Mouse (Mus musculus): ENCODE results near the gene Ncor2.

The Ncor2 gene

GRCm38 (mm10) chr5:125191608-125192007 lies 12.6 kb upstream of the Ncor2 start:
- no peak for DNase-seq (ENCODE audit: low spot score in 2 of 2)

- no peak for DNase-seq (ENCODE audit: low spot score in 2 of 2)
Measured at GRCm38 (mm10) chr5:125190105-125190813, 11.2 kb upstream of the Ncor2 start.

GRCm38 (mm10) chr5:125189625-125190024 lies 10.6 kb upstream of the Ncor2 start:
- peak; percentile 78 to 85 for DNase-seq (ENCODE audit: low spot score in 2 of 2)

- DNase-seq (ENCODE audit: low spot score in 2 of 2), result no peak
Measured at GRCm38 (mm10) chr5:125188812-125189598, 10.0 kb upstream of the Ncor2 start.

- DNase-seq (ENCODE audit: low spot score in 2 of 2), result no peak
Measured at GRCm38 (mm10) chr5:125184826-125185225, 5.8 kb upstream of the Ncor2 start.

- DNase-seq (ENCODE audit: low spot score in 2 of 2), result peak; percentile 48 to 70
Measured at GRCm38 (mm10) chr5:125183321-125184003, 4.4 kb upstream of the Ncor2 start.

GRCm38 (mm10) chr5:125180630-125181263 lies 1.7 kb upstream of the Ncor2 start:
- DNase-seq (ENCODE audit: low spot score in 2 of 2), result no peak

- peak in 1 of 2 experiments; percentile 37 for DNase-seq (ENCODE audit: low spot score in 2 of 2)
Measured at GRCm38 (mm10) chr5:125179735-125180629, 963 bp upstream of the Ncor2 start.

- DNase-seq (ENCODE audit: low spot score in 2 of 2), result peak in 1 of 2 experiments; percentile 49
Measured at GRCm38 (mm10) chr5:125178171-125179006, 630 bp downstream of the Ncor2 start.

GRCm38 (mm10) chr5:125177481-125178134 lies 1.4 kb downstream of the Ncor2 start:
- peak; percentile 67 to 77 for DNase-seq (ENCODE audit: low spot score in 2 of 2)

- DNase-seq (ENCODE audit: low spot score in 2 of 2), result no peak
Measured at GRCm38 (mm10) chr5:125176864-125177263, 2.2 kb downstream of the Ncor2 start.

- DNase-seq (ENCODE audit: low spot score in 2 of 2), result no peak
Measured at GRCm38 (mm10) chr5:125176370-125176766, 2.7 kb downstream of the Ncor2 start.

- DNase-seq (ENCODE audit: low spot score in 2 of 2), result no peak
Measured at GRCm38 (mm10) chr5:125175673-125176369, 3.2 kb downstream of the Ncor2 start.

- DNase-seq (ENCODE audit: low spot score in 2 of 2), result no peak
Measured at GRCm38 (mm10) chr5:125174726-125175672, 4.0 kb downstream of the Ncor2 start.

- no peak for DNase-seq (ENCODE audit: low spot score in 2 of 2)
Measured at GRCm38 (mm10) chr5:125173868-125174267, 5.2 kb downstream of the Ncor2 start.

GRCm38 (mm10) chr5:125172831-125173615 lies 6.0 kb downstream of the Ncor2 start:
- no peak for DNase-seq (ENCODE audit: low spot score in 2 of 2)

- no peak for DNase-seq (ENCODE audit: low spot score in 2 of 2)
Measured at GRCm38 (mm10) chr5:125171259-125171658, 7.8 kb downstream of the Ncor2 start.

Data from natural killer cell, adult 2 months (primary cell).